Mouse (Mus musculus) liver, postnatal 0 days (tissue): ENCODE measurements around the gene Cyp2d9. TPM values are rescaled to one million over a fixed set of nuclear protein-coding genes. Genes with fewer than 3 reads are reported as not detected.

Experiments used
- ATAC-seq: fragments of 200-750 bp; cut with Nextera tagmentation; 2 replicates; pipeline ENCODE4 v1.8.0; 2017; ENCODE audit warnings: mild to moderate bottlenecking, moderate library complexity
- DNase-seq: peaks from one replicate; pipeline ENCODE4 v3.0.0-alpha.2; 2016
- H3K27ac ChIP-seq: fragments of 300-500 bp; sonication (generic); 2 replicates; pipeline ENCODE4 v1.5.1; 2014; ENCODE audit warnings: antibody characterized with exemption, moderate library complexity, mild to moderate bottlenecking, low read depth
- H3K27me3 ChIP-seq: fragments of 300-500 bp; sonication (generic); 2 replicates; pipeline ENCODE4 v1.6.1; 2014; ENCODE audit warnings: low read length, control low read depth, mixed read lengths; ENCODE audit not compliant: insufficient read depth
- H3K36me3 ChIP-seq: fragments of 300-500 bp; sonication (generic); replicated peaks from 2 replicates; pipeline ENCODE4 v1.6.1; 2014; ENCODE audit warnings: mild to moderate bottlenecking, control low read depth, low read length, moderate library complexity, mixed read lengths; ENCODE audit not compliant: insufficient read depth
- H3K4me1 ChIP-seq: fragments of 300-500 bp; sonication (generic); 2 replicates; pipeline ENCODE4 v1.6.1; 2014; ENCODE audit warnings: antibody characterized with exemption, mild to moderate bottlenecking, control low read depth; ENCODE audit not compliant: insufficient read depth
- H3K4me2 ChIP-seq: fragments of 300-500 bp; sonication (generic); 2 replicates; pipeline ENCODE4 v1.6.1; 2014; ENCODE audit warnings: low read depth, mild to moderate bottlenecking, low read length, moderate library complexity, mixed read lengths
- H3K4me3 ChIP-seq: fragments of 300-500 bp; sonication (generic); 2 replicates; pipeline ENCODE4 v1.5.1; 2014; ENCODE audit warnings: low read depth, low read length
- H3K9ac ChIP-seq: fragments of 300-500 bp; sonication (generic); replicated peaks from 2 replicates; pipeline ENCODE4 v1.6.1; 2014; ENCODE audit warnings: mild to moderate bottlenecking, moderate library complexity
- H3K9me3 ChIP-seq: fragments of 300-500 bp; sonication (generic); 2 replicates; pipeline ENCODE4 v1.6.1; 2016; ENCODE audit warnings: mild to moderate bottlenecking, control low read depth, low read length, mixed read lengths
- CTCF ChIP-seq: sonication (generic); IDR thresholded peaks from 2 replicates; pipeline ENCODE4 v1.5.1; 2016; ENCODE audit warnings: antibody characterized with exemption, low read depth
- EP300 ChIP-seq: IDR thresholded peaks from 2 replicates; pipeline ENCODE4 v1.6.1; 2016; ENCODE audit warnings: antibody characterized with exemption, low read depth, mild to moderate bottlenecking
- WGBS: fragments of 180-500 bp; shearing (Covaris S2); extraction: QIAGEN DNeasy Blood & Tissue Kit; methylation state at CpG from one replicate; pipeline ENCODE4 v1.1.7; 2014; ENCODE audit not compliant: insufficient replicate concordance; 5-methylcytosine and 5-hydroxymethylcytosine counted together
- polyA plus RNA-seq: library from polyadenylated mRNA; unstranded; fragments of >200 nt; fragmentation: Nextera tagmentation; extraction: Ambion mirVana; gene quantifications from 2 replicates; pipeline ENCODE4 v1.2.1, GENCODE M21; 2015

Cyp2d9 gene
- polyA plus RNA-seq, 1 experiment from 2014 or later, result 216 TPM

GRCm38 (mm10) chr15:82402741-82403140 lies 30.5 kb upstream of the Cyp2d9 start:
- ATAC-seq (no peak), DNase-seq (no peak)
- WGBS, result 69% methylated on average over 6 of the region's 6 CpGs
- Histone ChIP-seq H3K4me2 (no peak overlapping the region), H3K36me3 (no peaks in the 10 kb centered on the region), H3K4me1 (no peaks in the 10 kb centered on the region; the same call in 1 of the 2 replicates), H3K9me3 (no peaks in the 10 kb centered on the region), H3K27me3 (no peaks in the 10 kb centered on the region), H3K27ac (no peak overlapping the region), H3K9ac (no peak overlapping the region), H3K4me3 (no peak overlapping the region)
- TF ChIP-seq CTCF (no peak), EP300 (no peak)

DNA sequence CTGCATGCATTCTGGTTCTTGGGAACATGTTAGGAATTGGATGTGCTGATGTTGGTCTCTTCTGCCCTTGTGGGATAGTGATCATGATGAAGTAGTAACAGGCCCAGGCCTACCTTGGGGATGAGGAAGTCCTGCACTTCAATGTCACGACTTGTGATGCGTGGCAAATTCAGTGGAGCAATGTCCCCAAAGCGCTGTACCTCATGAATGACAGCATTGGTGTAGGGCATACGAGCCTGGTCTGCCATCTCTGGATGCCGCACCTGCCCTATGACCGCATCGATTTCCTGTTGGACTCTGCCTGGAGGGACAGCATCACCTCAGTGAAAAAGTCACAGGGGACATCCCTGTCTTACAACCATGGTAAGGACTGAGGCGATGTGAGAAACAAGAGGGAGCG lies 29.6 kb upstream of the Cyp2d9 start:
- H3K4me3 ChIP-seq, result no peak overlapping the region
- no peak overlapping the region for H3K27ac ChIP-seq
- TF ChIP-seq EP300, result no peak
- TF ChIP-seq CTCF, result no peak
- no peak overlapping the region for H3K9ac ChIP-seq
- no peaks in the 10 kb centered on the region; the same call in 1 of the 2 replicates for H3K4me1 ChIP-seq
- no peaks in the 10 kb centered on the region for H3K36me3 ChIP-seq
- 83% methylated on average over 9 of the region's 9 CpGs for WGBS
- no peaks in the 10 kb centered on the region for H3K9me3 ChIP-seq
- H3K27me3 ChIP-seq, result no peaks in the 10 kb centered on the region
- H3K4me2 ChIP-seq, result no peak overlapping the region
- no peak for ATAC-seq
- DNase-seq, result no peak

- Histone ChIP-seq H3K27me3 (no peaks in the 10 kb centered on the region), H3K36me3 (no peaks in the 10 kb centered on the region), H3K9ac (no peak overlapping the region), H3K27ac (no peak overlapping the region), H3K9me3 (no peaks in the 10 kb centered on the region), H3K4me1 (no peaks in the 10 kb centered on the region; the same call in 1 of the 2 replicates), H3K4me3 (no peak overlapping the region), H3K4me2 (no peak overlapping the region)
- no peak for TF ChIP-seq CTCF
- no peak for TF ChIP-seq EP300
- ATAC-seq, result no peak
- 79% methylated on average over 3 of the region's 3 CpGs for WGBS
- DNase-seq, result no peak
Measured at GRCm38 (mm10) chr15:82404163-82404562, 29.1 kb upstream of the Cyp2d9 start.

- no peaks in the 10 kb centered on the region for H3K9me3 ChIP-seq
- H3K4me2 ChIP-seq, result peak within 1 kb of the TSS; percentile 60
- peak within 1 kb of the TSS; percentile 69 for H3K27ac ChIP-seq
- peak within 1 kb of the TSS; percentile 67 for H3K9ac ChIP-seq
- H3K4me3 ChIP-seq, result peak within 1 kb of the TSS; percentile 50
- no peaks in the 10 kb centered on the region; the same call in 1 of the 2 replicates for H3K4me1 ChIP-seq
- 0 out of 2 replicates have a peak, but pooled peaks have one; percentile 12 for TF ChIP-seq CTCF
- no peak for TF ChIP-seq EP300
- no peaks in the 10 kb centered on the region for H3K36me3 ChIP-seq
- 81% methylated on average over 6 of the region's 6 CpGs for WGBS
- ATAC-seq (peak; percentile 93), DNase-seq (peak; percentile 71)
- H3K27me3 ChIP-seq, result no peaks in the 10 kb centered on the region
Measured at GRCm38 (mm10) chr15:82406981-82407380, 26.3 kb upstream of the Cyp2d9 start, which contains the start of gene Cyp2d10. Gene Cyp2d10 (minus strand): TSS chr15:82407195.

DNA sequence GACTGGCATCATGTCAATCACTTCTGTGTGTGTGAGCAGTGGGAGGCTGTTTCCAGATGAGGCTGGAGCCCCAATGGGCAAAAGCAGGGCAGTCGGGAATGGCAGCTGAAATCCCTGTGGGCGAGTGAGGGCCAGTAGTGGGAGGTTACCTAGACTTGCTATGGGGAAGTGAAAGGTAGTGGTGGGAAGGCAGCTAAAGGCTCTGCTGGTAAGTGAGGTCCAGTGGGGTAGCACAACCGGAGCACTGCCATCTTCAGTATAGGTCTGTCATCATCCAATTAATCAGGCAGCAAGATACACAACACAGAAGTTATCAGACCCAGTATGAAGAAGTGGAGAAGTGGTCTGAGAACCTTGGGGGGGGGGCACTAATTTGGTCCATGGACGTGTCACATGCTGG lies 25.7 kb upstream of the Cyp2d9 start:
- Histone ChIP-seq H3K4me1 (no peaks in the 10 kb centered on the region; the same call in 1 of the 2 replicates), H3K36me3 (no peaks in the 10 kb centered on the region), H3K9me3 (no peaks in the 10 kb centered on the region), H3K27ac (peak overlapping the region; percentile 68), H3K4me3 (no peak overlapping the region), H3K4me2 (no peak overlapping the region), H3K27me3 (no peaks in the 10 kb centered on the region), H3K9ac (no peak overlapping the region)
- DNase-seq (no peak), ATAC-seq (peak; percentile 37)
- 62% methylated on average over 4 of the region's 4 CpGs for WGBS
- TF ChIP-seq CTCF, result no peak
- TF ChIP-seq EP300, result no peak

- Histone ChIP-seq H3K4me2 (0 out of 2 replicates have a peak overlapping the region, but pooled peaks have one; percentile 22), H3K4me1 (peaks cover 6% of the 10 kb centered on the region), H3K27ac (no peak overlapping the region), H3K9me3 (no peaks in the 10 kb centered on the region), H3K36me3 (no peaks in the 10 kb centered on the region), H3K9ac (no peak overlapping the region), H3K4me3 (no peak overlapping the region), H3K27me3 (no peaks in the 10 kb centered on the region)
- peak; percentile 75 for DNase-seq
- peak; percentile 93 for ATAC-seq
- 40% methylated on average over 16 of the region's 16 CpGs for WGBS
- TF ChIP-seq EP300, result no peak
- peak; percentile 88 for TF ChIP-seq CTCF
Measured at GRCm38 (mm10) chr15:82416797-82417789, 16.1 kb upstream of the Cyp2d9 start.
